Mouse (Mus musculus): ENCODE measurements at regions not wholly inside any gene's neighbourhood (a gene's known extent, or its start where the extent isn't known, plus 50 kb on each side); places are given as distances from the start of the nearest gene placed in this dataset.

- in situ Hi-C loops (cut with MboI, MseI), result no loop called here
Measured at GRCm38 (mm10) chr16:64068787-64069673, 205.1 kb upstream of the Epha3 start.

GRCm38 (mm10) chr16:64062584-64062983 lies 198.6 kb upstream of the Epha3 start:
- in situ Hi-C loops (cut with MboI, MseI), result no loop called here

- in situ Hi-C loops (cut with MboI, MseI), result no loop called here
Measured at GRCm38 (mm10) chr16:64058712-64059111, 194.7 kb upstream of the Epha3 start.

GRCm38 (mm10) chr16:64054346-64054745 lies 190.4 kb upstream of the Epha3 start:
- in situ Hi-C loops (cut with MboI, MseI), result no loop called here

- in situ Hi-C loops (cut with MboI, MseI), result no loop called here
Measured at GRCm38 (mm10) chr16:64048026-64048425, 184.1 kb upstream of the Epha3 start.

- in situ Hi-C loops (cut with MboI, MseI), result no loop called here
Measured at GRCm38 (mm10) chr16:64033049-64033448, 169.1 kb upstream of the Epha3 start.

- in situ Hi-C loops (cut with MboI, MseI), result no loop called here
Measured at GRCm38 (mm10) chr16:64023981-64024380, 160.0 kb upstream of the Epha3 start.

GRCm38 (mm10) chr16:64000884-64001283 lies 136.9 kb upstream of the Epha3 start:
- in situ Hi-C loops (cut with MboI, MseI), result no loop called here

- in situ Hi-C loops (cut with MboI, MseI), result loop anchor here in 1 of 2 experiments (10.0 kb wide), 2 partner anchors 383 to 553 kb away; no protein-coding TSS in a partner anchor
Measured at GRCm38 (mm10) chr16:63967407-63967806, 103.4 kb upstream of the Epha3 start.

GRCm38 (mm10) chr16:63960786-63961185 lies 96.8 kb upstream of the Epha3 start:
- in situ Hi-C loops (cut with MboI, MseI), result loop anchor here in 1 of 2 experiments (10.0 kb wide), 2 partner anchors 376 to 546 kb away; no protein-coding TSS in a partner anchor

- in situ Hi-C loops (cut with MboI, MseI), result no loop called here
Measured at GRCm38 (mm10) chr16:63958154-63958553, 94.2 kb upstream of the Epha3 start.

GRCm38 (mm10) chr16:63925195-63925594 lies 61.2 kb upstream of the Epha3 start:
- in situ Hi-C loops (cut with MboI, MseI), result no loop called here

- in situ Hi-C loops (cut with MboI, MseI), result loop anchor here in 1 of 2 experiments (5.0 kb wide), 1 partner anchor 266 kb away; no protein-coding TSS in a partner anchor
Measured at GRCm38 (mm10) chr16:63921146-63921545, 57.2 kb upstream of the Epha3 start.

Data from T-helper 17 cell (primary cell).